Mouse (Mus musculus): ENCODE measurements around the gene Abhd2. TPM values are rescaled to one million over a fixed set of nuclear protein-coding genes. Genes with fewer than 3 reads are reported as not detected.
A peak's percentile ranks its signal among the peaks of the same experiment; 100 is the strongest.

Gene Abhd2
- polyA plus RNA-seq, 1 experiment from 2014 or later: 4.2 TPM

DNA sequence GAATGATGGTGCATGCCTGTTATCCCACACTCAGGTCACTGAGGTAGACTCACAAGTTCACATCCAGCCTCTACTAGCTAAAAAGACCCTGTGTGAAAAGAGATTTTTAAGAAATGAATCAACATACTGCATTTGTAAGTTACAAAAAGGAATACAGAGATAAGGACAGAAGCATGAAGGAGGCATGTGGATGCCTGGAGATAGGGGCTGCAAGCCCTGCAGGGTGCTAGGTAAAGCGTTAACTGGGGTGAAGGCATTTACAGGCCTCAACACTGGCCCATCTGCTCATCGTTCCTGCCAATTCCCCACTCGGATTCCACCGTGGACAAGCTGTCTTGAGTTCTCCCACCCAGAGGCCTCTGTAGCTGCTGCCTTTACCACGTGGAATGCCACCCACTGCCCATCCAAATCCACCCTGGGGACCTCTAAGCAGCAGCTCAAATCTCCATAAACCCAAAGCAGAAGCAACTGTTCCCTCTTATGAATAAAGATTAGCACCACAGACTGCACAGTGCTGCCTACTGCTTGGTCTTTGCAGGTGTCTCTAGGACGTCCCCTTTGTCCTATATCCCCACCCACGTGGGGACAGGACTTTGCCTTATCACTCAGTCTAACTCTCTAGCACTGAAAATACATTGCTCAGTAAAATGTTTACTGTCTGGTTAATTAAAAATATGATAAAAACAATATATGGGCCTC is 5.2 kb upstream of the Abhd2 start:
- Histone ChIP-seq H3K4me2 (no peak overlapping the region), H3K9ac (no peak overlapping the region), H3K9me3 (replicated peaks) (no peaks in the 10 kb centered on the region), H3K27me3 (no peaks in the 10 kb centered on the region), H3K4me1 (replicated peaks) (peaks cover 5% of the 10 kb centered on the region; the same call in 1 of the 2 replicates), H3K27ac (no peak overlapping the region), H3K36me3 (no peaks in the 10 kb centered on the region), H3K4me3 (no peak overlapping the region)
- no peak for ATAC-seq (replicated peaks; ENCODE audit: insufficient number of reproducible peaks, insufficient read depth, low FRiP score, low read depth)
- 45% methylated on average over 7 of the region's 7 CpGs for WGBS

DNA sequence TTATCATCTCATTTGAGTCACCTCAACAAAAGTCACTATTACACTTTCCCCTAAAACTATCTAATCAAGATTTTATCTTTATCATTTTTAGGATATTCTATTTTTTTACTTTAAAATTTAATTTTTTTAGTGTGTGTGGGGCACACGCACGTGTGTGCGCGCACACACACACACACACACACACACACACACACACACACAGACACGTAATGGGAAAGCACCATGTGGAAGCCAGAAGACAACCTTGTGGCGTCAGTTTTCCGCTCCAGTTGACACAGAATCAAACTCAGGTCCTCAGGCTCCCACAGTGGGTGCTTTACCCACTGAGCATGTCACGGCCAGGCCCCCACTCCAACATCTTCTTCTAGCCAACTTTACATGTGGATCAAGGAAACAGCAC is 4.1 kb upstream of the Abhd2 start:
- 89% methylated on average over 8 of the region's 8 CpGs for WGBS
- no peak overlapping the region for H3K27ac ChIP-seq
- H3K9me3 ChIP-seq (replicated peaks): no peaks in the 10 kb centered on the region
- no peak overlapping the region for H3K4me2 ChIP-seq
- no peaks in the 10 kb centered on the region for H3K27me3 ChIP-seq
- H3K4me3 ChIP-seq: no peak overlapping the region
- ATAC-seq (replicated peaks; ENCODE audit: insufficient number of reproducible peaks, insufficient read depth, low FRiP score, low read depth): no peak
- no peaks in the 10 kb centered on the region for H3K36me3 ChIP-seq
- no peak overlapping the region for H3K9ac ChIP-seq
- peaks cover 10% of the 10 kb centered on the region for H3K4me1 ChIP-seq (replicated peaks)

DNA sequence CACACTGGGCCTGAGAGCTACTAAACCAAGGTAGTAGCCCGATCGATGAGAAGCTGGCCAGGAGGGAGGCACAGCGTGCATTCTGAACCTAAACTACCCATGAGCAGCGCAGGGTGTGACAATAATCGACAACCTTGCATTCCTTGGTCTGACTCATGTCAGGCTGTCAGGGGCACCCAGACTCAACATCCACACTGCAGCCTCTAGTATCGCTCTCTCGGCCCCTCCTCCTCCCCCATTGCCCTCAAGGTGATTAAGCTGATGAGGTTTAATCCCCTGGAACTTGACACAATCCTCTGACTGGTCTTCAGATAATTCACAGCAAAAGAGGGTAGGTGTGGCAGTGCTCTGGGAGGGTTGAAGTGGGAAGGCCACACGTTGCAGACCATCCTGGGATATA is 3.6 kb upstream of the Abhd2 start:
- ATAC-seq (replicated peaks; ENCODE audit: insufficient number of reproducible peaks, insufficient read depth, low FRiP score, low read depth): no peak
- Histone ChIP-seq H3K27me3 (no peaks in the 10 kb centered on the region), H3K4me3 (no peak overlapping the region), H3K4me2 (no peak overlapping the region), H3K9ac (no peak overlapping the region), H3K36me3 (no peaks in the 10 kb centered on the region), H3K9me3 (replicated peaks) (no peaks in the 10 kb centered on the region), H3K27ac (no peak overlapping the region), H3K4me1 (replicated peaks) (peaks cover 16% of the 10 kb centered on the region)
- WGBS: 32% methylated on average over 8 of the region's 8 CpGs

DNA sequence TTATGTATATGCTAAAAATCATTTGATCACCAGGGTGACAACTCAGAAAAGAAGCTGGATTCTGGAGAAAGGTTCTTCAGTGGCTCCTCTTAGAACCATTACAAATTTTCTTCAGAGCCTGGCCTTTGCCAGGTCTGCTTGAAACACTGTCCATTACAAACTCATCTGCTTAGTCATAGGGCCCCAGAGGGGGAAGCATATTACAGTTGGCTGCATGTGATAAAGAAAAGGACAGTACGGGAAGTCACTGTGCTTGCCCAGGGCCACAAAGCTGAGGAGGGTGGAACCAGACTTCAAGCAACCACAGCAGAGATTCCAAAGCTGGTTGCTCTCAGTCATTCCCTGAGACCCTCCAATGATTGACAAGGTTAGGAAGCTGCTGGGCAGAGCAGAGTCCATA is 3.1 kb upstream of the Abhd2 start:
- 48% methylated on average over 1 of the region's 1 CpGs for WGBS
- Histone ChIP-seq H3K27me3 (no peaks in the 10 kb centered on the region), H3K27ac (no peak overlapping the region), H3K4me2 (no peak overlapping the region), H3K9ac (no peak overlapping the region), H3K4me1 (replicated peaks) (peaks cover 20% of the 10 kb centered on the region), H3K4me3 (no peak overlapping the region), H3K36me3 (no peaks in the 10 kb centered on the region), H3K9me3 (replicated peaks) (no peaks in the 10 kb centered on the region)
- no peak for ATAC-seq (replicated peaks; ENCODE audit: insufficient number of reproducible peaks, insufficient read depth, low FRiP score, low read depth)

DNA sequence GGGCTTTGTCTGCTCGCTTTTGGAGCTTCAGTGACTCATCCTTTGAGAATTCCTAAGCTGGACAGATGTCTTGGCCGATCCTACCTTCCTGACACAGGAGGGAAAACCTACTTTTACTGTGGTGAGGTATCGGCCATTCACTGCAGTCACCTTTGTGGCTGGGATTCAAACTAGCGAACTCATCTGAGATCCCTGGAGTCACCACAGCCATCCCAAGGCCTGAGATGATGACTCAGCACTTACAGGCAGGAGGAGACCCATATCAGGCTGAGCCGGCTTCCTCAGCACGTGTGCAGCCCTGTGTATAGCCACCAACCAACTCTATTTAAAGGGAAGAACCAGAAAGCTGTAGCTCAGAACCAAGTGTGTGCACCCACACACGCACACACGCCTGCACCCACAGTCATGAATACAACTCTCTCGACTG is 2.0 kb upstream of the Abhd2 start:
- no peaks in the 10 kb centered on the region for H3K36me3 ChIP-seq
- no peaks in the 10 kb centered on the region for H3K9me3 ChIP-seq (replicated peaks)
- H3K9ac ChIP-seq: no peak overlapping the region
- H3K4me1 ChIP-seq (replicated peaks): peaks cover 31% of the 10 kb centered on the region
- no peak overlapping the region for H3K27ac ChIP-seq
- H3K4me2 ChIP-seq: no peak overlapping the region
- no peak for ATAC-seq (replicated peaks; ENCODE audit: insufficient number of reproducible peaks, insufficient read depth, low FRiP score, low read depth)
- 68% methylated on average over 9 of the region's 9 CpGs for WGBS
- no peaks in the 10 kb centered on the region for H3K27me3 ChIP-seq
- H3K4me3 ChIP-seq: no peak overlapping the region

DNA sequence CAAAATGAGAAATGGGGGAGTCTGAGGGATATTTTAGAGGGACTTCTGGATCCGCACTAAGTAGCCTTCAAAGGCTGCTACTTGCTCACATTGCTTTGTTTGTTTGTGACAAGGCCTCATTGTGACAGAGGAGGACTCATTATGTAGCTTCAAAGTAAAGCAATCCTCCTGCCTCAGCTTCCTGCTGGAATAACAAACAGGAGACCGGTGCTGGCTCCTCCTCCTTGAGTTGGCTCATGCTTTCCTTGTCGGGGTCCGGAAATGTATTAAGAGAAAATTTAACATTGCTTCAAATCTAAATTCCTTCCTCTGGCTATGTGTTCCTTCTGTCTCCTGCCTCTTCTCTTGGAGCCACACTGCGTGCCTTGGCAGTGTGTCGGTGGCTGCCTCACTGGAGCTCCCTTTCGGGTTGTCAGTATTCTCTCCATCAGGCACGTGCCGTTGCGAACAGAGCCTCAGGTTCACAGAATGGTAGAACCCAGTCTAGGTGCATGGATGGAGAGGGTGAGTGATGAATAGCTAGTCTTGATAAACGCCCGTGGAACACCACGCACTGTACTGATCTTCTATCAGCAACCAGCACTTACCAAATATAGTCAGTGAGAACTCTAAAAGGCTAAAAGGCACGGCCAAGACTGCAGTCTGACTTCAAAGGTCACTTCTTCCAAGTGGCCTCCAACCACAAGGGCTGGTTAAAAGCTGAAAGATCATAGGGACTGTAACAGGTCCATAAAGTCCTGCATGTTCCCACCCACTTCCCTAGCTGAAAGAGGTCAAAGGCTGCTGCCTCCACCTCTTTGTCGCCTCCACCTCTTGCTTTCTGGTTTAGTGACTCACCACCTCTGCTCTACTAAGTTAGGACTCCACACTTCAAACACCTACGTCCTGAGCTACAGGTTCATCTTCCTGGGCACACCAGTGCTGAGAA is 874 bp upstream of the Abhd2 start:
- Histone ChIP-seq H3K9me3 (replicated peaks) (no peaks in the 10 kb centered on the region), H3K4me1 (replicated peaks) (peaks cover 34% of the 10 kb centered on the region), H3K27ac (no peak overlapping the region), H3K36me3 (no peaks in the 10 kb centered on the region), H3K4me3 (peak overlapping the region; percentile 83), H3K4me2 (peak overlapping the region; percentile 62), H3K9ac (no peak overlapping the region), H3K27me3 (no peaks in the 10 kb centered on the region)
- no peak for ATAC-seq (replicated peaks; ENCODE audit: insufficient number of reproducible peaks, insufficient read depth, low FRiP score, low read depth)
- 76% methylated on average over 16 of the region's 16 CpGs for WGBS

DNA sequence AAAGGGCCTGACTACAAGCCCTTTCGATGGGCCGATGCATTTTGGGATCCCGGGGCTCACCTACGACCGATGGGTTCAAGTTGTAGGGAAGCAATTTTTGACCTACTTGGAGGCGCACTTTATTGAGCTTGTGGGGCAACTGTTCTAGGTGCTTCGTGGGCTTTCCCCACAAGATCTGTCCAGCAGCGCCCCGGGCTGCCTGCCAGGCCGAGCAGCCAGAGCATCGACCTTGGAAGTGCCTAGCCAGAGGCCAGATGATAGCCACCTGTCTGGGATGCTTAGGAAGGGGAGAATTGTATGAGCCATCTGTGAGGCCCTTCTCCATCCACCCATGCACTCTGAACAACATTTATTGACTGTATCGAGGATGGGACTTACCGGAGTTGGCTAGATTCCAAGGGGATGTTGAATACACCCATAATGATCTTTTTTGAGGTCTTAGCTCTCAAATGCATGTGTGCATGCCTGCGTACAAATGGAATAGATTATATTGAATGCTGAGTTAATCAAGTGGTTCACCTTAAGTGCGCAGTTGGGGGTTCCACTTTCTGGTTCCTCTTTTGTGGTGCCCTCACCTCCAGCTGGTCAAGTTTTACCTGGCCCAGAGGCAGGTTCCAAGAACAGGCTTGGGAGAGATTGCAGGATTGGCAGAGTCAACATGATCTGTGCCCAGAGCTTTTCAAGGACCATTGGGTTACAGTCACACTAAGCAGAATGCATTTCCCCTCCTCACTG is 906 bp downstream of the Abhd2 start:
- peak overlapping the region; percentile 83 for H3K9ac ChIP-seq
- peaks cover 39% of the 10 kb centered on the region for H3K4me1 ChIP-seq (replicated peaks)
- 18% methylated on average over 15 of the region's 15 CpGs for WGBS
- H3K36me3 ChIP-seq: no peaks in the 10 kb centered on the region
- H3K9me3 ChIP-seq (replicated peaks): no peaks in the 10 kb centered on the region
- peak overlapping the region; percentile 83 for H3K4me3 ChIP-seq
- H3K27ac ChIP-seq: peak overlapping the region; percentile 76
- H3K27me3 ChIP-seq: no peaks in the 10 kb centered on the region
- no peak for ATAC-seq (replicated peaks; ENCODE audit: insufficient number of reproducible peaks, insufficient read depth, low FRiP score, low read depth)
- H3K4me2 ChIP-seq: peak overlapping the region; percentile 89

DNA sequence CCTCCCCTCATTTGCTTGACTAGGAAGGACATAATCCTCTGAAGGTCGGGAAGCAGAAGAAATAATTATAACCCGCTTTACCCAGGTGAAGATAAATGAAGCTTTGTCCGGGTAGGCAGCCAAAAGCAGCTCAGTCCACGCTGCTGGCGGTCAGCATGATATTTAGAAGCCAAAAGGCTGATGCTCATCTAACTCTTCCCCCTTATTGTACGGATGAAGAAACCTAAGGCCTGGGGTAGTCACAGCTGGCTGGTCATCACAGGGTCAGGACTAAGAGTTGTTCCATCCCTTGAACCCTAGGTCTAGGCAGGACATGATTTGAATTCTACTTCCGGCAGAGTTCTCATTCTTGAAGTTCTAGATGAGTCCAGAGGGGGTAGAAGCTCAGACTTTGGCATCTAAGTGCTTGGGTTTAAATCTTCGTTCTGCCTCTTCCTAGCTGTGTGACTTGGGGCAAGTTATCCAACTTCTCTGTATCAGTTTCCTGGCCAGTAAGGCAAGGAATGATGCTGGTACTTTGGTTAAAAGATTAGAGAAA is 1.5 kb downstream of the Abhd2 start:
- WGBS: 77% methylated on average over 8 of the region's 8 CpGs
- Histone ChIP-seq H3K27ac (peak overlapping the region; percentile 47; the same call in 1 of the 2 replicates), H3K36me3 (no peaks in the 10 kb centered on the region), H3K4me2 (peak overlapping the region; percentile 89), H3K4me3 (peak overlapping the region; percentile 83; the same call in 1 of the 2 replicates), H3K27me3 (no peaks in the 10 kb centered on the region), H3K9me3 (replicated peaks) (no peaks in the 10 kb centered on the region), H3K4me1 (replicated peaks) (peaks cover 46% of the 10 kb centered on the region), H3K9ac (no peak overlapping the region)
- no peak for ATAC-seq (replicated peaks; ENCODE audit: insufficient number of reproducible peaks, insufficient read depth, low FRiP score, low read depth)

DNA sequence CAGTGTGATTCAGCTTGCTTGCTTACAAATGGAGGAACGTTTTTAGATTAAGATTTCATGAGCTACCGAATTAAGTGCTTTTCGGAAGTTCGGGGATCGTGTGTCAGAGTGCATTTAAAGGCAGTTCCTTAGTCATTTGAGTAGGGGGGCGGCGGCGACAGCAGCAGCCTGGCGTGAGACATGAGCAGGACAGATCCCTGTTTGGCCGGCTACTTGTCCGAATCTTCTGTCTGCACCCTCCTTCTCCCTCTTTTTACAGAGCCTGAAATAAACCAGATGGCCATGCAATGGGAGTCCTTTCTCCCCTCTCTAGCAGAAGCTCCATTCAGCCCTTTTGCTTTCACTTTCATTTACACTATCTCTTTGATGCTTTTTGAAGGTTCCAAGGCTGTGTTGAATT is 2.3 kb downstream of the Abhd2 start:
- Histone ChIP-seq H3K4me2 (peak overlapping the region; percentile 89), H3K36me3 (no peaks in the 10 kb centered on the region), H3K4me1 (replicated peaks) (peaks cover 50% of the 10 kb centered on the region), H3K4me3 (peak overlapping the region; percentile 44), H3K27me3 (no peaks in the 10 kb centered on the region), H3K9me3 (replicated peaks) (no peaks in the 10 kb centered on the region), H3K27ac (peak overlapping the region; percentile 47; the same call in 1 of the 2 replicates), H3K9ac (peak overlapping the region; percentile 30)
- ATAC-seq (replicated peaks; ENCODE audit: insufficient number of reproducible peaks, insufficient read depth, low FRiP score, low read depth): no peak
- WGBS: 10% methylated on average over 11 of the region's 11 CpGs

DNA sequence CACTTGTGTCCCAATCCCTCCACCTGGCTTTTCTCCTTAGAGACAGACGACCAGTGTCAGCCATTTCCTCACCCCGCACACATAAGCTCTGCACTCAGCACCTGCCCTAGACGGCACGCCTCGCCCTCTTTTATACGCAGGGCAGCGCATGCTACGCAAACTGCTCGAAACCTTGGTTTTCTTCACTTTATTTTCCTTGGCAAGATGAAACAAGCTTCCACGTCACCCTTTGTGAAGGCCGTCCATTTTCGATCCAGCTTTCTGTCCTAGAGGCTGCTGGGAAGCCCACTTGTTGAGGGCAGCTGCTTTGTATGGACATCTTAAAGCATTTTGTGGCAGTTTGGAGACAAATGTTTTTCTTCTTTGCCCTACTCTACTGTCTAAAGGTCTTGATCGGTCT is 5.4 kb downstream of the Abhd2 start:
- no peak overlapping the region for H3K4me3 ChIP-seq
- H3K4me1 ChIP-seq (replicated peaks): peaks cover 54% of the 10 kb centered on the region
- no peak for ATAC-seq (replicated peaks; ENCODE audit: insufficient number of reproducible peaks, insufficient read depth, low FRiP score, low read depth)
- no peaks in the 10 kb centered on the region for H3K9me3 ChIP-seq (replicated peaks)
- no peaks in the 10 kb centered on the region for H3K27me3 ChIP-seq
- H3K4me2 ChIP-seq: no peak overlapping the region
- H3K36me3 ChIP-seq: no peaks in the 10 kb centered on the region
- no peak overlapping the region for H3K9ac ChIP-seq
- no peak overlapping the region for H3K27ac ChIP-seq
- 81% methylated on average over 13 of the region's 13 CpGs for whole genome bisulfite sequencing

Measured in heart, embryonic 15.5 days (tissue).